Mouse (Mus musculus): ENCODE results near the gene Fam228b.
A peak's percentile ranks its signal among the peaks of the same experiment; 100 is the strongest.
"Not testable (repeated sequence)": the region's sequence is repeated elsewhere in the genome, so short reads cannot be mapped to it uniquely, and the experiment has no call there.

Gene Fam228b

DNA sequence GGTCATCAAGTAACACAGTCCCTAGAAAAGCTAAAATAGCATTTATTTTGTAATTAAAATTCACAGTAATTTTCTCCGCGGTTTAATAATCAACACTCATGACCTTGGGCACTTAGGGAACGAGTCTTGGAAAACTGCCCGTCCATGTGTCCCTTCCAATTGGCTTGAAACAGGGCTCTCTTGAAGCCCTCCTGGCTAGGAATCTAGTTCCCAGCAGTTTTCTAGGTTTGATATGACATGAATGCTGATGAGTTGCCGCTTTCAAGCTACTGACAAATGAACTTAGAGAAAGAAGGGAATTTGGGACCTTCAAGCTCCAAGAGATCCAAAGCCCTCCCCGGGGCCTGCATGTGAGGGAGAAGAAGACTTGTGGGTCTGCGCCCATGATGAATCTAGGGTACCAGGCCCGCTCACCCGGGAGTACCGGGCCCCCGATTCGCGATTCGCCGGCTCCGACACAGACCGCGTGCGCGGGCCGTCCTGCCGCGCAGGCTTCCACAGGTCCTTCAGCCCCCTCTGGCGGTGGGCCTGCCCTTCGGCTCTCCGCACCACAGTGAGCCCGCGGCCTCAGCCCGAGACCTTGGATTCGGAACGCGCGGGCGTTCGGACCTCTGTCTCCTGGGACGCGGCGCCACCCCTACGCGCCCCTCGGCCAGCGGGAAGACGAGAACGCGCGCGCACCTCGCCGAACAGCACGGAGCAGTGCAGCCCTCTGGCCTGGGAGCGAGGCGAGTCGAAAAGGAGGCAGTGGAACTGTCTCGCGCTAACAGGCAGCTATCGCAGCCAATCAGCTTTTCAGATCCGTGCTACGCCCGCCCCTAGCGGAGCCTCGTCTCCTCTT is at the start of gene Fam228b, which contains the start of gene Pfn4:
Fam228b (minus strand) TSS at position 776 of the 841 bp plus-strand sequence.
Pfn4 (plus strand) TSS at position 531 of the 841 bp plus-strand sequence.
- peak; percentile 83 for DNase-seq (ENCODE audit: low read depth, low spot score)

DNA sequence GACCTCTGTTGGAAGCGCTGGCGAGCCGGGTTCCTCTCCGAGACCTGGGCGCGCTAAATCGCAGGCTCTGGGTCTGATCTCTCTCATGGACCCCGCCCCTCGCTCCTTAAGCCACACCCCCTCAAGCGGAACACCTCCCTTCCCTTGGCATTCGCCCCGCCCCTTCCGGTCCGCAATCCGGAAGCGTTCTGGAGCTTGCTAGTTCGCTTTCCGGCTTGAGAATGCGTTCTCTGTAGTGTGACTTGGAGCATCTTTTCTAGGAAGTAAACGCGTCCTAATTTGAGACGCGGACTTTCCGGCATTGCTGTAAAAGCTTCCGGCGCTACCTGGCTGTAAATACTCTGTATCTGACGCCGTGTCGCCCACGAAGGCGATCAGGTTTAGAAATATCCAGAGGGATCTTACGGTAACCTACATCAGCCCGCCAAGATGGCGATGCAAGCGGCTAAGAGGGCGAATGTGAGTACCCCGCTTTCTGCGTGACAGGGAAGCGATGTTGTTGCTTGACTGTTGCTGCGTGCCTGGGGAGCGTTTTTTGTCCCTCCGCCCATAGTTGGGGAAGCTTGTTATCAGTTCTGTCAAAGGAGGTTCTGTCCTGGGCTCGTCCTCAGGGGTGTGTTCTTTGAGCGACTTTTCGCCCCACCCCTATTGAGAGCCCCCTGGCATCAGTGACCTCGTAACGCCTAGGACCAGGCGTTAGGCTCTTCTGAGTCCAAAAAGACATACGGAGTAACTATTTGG is 48.5 kb upstream of the Fam228b start, which contains the start of gene Sf3b6:
Sf3b6 (plus strand) TSS at position 184 of the 741 bp plus-strand sequence.
- peak; percentile 96 for DNase-seq (ENCODE audit: low read depth, low spot score)

- DNase-seq (ENCODE audit: low read depth, low spot score): no peak
Measured at GRCm38 (mm10) chr12:4816680-4817360, 47.8 kb upstream of the Fam228b start.

DNA sequence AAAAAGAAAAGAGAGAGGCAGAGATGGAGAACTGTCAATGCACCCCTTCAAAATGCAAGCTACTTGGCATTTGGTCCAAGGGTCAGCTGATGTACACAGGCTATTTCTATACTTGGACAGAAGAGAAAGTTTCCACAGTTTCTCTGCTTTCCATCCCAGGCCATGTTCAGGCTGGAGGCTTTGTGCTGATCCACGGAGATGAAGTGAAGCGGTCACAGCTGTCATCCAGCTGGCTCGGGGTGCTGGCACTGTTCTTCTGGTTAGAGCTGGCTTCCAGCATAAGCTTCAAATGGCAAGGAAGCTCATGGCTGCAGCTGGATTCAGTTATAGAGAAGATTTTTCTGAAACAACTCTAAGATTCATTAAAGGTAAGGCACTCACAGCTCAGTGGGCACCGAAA is 44.6 kb upstream of the Fam228b start:
- no peak for DNase-seq (ENCODE audit: low read depth, low spot score)

GRCm38 (mm10) chr12:4811705-4812104 is 42.6 kb upstream of the Fam228b start:
- DNase-seq (ENCODE audit: low read depth, low spot score): no peak

- DNase-seq (ENCODE audit: low read depth, low spot score): no peak
Measured at GRCm38 (mm10) chr12:4811036-4811435, 42.0 kb upstream of the Fam228b start.

- not testable (repeated sequence) for DNase-seq (ENCODE audit: low read depth, low spot score)
Measured at GRCm38 (mm10) chr12:4797471-4797870, 28.4 kb upstream of the Fam228b start.

DNA sequence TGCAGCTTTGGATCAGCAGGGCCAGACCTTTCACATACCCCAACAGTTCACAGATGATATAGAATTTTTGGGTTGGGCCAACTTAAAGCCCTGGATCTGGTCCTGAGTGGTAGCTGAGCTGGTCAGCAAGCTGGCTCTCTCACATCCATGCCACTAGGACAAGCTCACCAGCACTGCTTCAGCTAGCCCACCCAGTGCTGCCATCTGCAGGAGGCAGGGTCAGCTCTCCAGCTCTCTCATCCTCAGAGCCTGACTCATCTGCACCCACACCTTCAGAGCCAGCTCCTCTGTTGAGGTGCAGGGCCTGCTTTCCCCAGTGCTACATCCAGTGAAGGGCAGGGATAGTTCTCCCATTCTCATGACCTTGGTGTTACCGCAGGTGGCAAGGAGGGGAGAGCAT is 24.7 kb upstream of the Fam228b start:
- DNase-seq (ENCODE audit: low read depth, low spot score): no peak

DNA sequence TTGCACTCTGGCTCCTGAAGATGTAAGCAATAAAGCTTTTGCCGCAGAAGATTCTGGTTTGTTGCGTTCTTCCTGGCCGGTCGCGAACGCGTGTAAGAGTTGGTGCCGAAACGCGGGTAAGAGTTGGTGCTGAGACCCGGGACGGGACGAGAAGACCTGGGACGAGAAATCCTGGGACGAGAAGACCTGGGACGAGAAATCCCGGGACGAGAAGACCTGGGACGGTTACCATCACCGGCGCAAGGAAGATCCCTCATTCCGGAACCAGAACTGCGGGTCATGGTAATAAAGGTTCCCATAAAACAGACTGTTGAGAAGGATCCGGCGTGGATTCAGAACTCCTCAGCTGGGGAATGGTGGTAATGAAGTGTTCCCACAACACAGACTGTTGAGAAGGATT is 19.1 kb upstream of the Fam228b start:
- not testable (repeated sequence) for DNase-seq (ENCODE audit: low read depth, low spot score)

- DNase-seq (ENCODE audit: low read depth, low spot score): no peak
Measured at GRCm38 (mm10) chr12:4784466-4784865, 15.4 kb upstream of the Fam228b start.

DNA sequence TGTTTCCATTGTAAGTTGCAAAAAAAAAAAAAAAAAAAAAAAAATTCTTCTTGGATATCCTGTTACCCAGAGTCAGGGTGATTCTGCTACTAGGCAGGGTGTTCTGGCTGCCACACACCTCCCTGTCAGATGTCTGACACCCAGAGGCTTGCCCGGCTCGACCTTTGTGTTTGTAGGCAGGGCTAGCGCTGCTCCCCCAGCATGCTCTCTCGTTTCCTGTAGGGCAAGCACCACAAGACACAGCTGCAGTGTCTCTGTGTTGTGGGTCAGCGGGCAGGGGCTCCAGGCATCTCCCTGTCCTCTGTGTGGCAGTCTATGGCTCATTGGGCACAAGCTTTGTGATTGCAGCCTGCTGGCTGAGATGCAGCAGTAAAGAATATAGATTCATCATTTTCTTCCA is 14.5 kb upstream of the Fam228b start:
- no peak for DNase-seq (ENCODE audit: low read depth, low spot score)

DNA sequence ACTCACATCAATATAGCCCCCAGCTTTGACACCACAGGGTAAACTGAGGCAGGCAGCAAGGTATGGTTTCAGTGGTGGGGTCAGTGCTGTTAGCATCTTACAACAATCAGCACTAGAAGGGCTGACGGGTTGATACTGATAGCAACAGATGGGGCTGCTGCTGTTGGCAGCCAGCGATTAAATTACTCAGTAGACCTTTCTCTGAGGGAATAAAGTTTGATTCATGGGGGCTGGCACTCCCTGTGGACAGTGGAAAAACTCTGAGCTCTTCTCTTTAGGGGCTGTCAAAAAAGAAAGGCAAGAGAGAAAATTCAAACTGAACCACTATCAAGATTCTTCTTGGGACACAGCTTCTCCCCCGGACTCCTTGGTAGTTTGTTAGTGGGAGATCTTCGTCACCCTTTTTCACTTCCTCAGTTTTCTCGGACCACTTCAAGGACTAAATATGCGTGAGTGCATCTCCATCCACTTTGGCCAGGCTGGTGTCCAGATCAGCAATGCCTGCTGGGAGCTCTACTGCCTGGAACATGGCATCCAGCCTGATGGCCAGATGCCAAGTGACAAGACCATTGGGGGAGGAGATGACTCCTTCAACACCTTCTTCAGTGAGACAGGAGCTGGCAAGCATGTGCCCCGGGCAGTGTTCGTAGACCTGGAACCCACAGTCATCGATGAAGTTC is 12.8 kb upstream of the Fam228b start:
- DNase-seq (ENCODE audit: low read depth, low spot score): not testable (repeated sequence)

- no peak for DNase-seq (ENCODE audit: low read depth, low spot score)
Measured at GRCm38 (mm10) chr12:4781270-4781669, 12.2 kb upstream of the Fam228b start.

GRCm38 (mm10) chr12:4780245-4780644 is 11.2 kb upstream of the Fam228b start:
- no peak for DNase-seq (ENCODE audit: low read depth, low spot score)

GRCm38 (mm10) chr12:4777734-4778133 is 8.7 kb upstream of the Fam228b start:
- no peak for DNase-seq (ENCODE audit: low read depth, low spot score)

DNA sequence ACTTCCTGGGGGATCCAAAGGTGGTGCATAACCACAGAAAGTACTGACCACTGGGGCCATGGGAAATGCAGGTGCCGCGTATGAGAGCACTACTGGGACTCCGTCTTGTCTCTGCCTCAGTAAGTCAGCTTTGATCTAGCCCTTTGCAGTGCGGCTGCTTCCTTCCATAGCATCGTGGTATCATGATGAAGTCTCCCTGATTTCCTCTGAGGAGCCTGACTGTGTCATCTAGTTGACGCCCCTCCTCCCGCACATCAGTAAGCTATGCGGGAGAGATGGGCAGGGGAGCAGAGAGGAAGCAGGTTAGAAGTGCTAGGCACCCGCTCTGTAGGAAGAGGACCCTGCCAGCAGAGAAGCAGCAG is 6.5 kb upstream of the Fam228b start:
- no peak for DNase-seq (ENCODE audit: low read depth, low spot score)

DNA sequence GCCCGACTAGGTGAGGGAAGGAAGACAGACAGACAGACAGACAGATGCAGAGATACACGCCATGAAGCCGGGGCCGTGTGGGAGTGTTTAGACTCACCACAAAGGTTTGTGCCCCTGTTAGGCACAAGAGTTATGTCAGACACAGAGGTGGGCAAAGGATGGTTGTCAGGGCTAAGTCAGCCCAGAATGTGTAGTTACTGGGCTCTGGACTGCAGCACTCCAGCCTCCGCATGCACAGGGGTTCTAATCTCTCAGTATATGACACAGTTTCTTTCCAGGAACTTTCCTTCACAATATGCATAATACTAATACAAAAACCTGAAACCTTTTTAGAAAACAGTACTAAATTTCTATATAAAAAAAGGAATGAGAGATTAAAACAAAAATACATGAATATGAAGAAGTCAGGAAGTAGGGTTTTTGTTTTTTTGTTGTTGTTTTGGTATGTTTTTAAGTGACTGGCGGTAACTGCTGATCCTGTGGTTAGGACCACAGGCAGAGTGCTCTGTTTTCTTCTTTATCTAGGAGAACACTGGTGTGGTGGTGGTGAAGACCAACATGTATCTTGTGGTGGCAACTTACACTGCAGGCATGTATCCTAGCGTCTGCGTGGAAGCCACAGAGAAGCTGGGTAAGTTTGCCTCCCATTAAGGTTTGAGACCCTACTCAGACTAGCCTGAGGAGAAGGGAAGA is 6.0 kb upstream of the Fam228b start:
- no peak for DNase-seq (ENCODE audit: low read depth, low spot score)

DNA sequence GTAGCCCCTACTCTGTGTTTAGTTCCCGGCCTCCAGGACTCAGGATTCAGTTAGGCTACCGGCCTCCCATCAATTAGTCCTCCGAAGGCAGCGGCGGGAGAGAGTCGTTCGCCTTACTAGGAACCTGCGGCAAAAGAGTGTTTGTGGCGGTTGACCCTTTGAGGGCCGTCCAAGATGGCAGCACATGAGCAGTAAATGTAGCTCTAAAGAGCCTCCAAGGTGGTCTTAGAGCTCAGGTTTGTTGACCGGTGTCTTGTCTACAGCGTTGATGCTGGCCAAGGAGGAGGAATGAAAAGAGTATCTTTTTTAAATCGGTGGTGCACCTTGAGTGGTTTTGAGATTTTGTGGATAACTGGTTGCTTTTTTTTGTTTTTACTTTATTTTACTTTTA is 261 bp upstream of the Fam228b start:
- DNase-seq (ENCODE audit: low read depth, low spot score): no peak

GRCm38 (mm10) chr12:4757060-4757459 is 12.0 kb downstream of the Fam228b start:
- no peak for DNase-seq (ENCODE audit: low read depth, low spot score)

DNA sequence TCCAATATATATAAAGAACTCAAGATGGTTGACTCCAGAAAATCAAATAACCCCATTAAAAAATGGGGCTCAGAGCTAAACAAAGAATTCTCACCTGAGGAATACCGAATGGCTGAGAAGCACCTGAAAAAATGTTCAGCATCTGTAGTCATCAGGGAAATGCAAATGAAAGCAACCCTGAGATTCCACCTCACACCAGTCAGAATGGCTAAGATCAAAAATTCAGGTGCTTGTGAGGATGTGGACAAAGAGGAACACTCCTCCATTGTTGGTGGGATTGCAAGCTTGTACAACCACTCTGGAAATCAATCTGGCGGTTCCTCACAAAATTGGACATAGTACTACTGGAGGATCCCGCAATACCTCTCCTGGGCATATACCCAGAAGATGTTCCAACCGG is 14.6 kb downstream of the Fam228b start:
- DNase-seq (ENCODE audit: low read depth, low spot score): not testable (repeated sequence)

- no peak for DNase-seq (ENCODE audit: low read depth, low spot score)
Measured at GRCm38 (mm10) chr12:4744486-4744885, 24.6 kb downstream of the Fam228b start.

Measured in telencephalon, adult 2 months (tissue).